ENCODE assay signal across 11 mouse cellular contexts in the genomic region with DNA sequence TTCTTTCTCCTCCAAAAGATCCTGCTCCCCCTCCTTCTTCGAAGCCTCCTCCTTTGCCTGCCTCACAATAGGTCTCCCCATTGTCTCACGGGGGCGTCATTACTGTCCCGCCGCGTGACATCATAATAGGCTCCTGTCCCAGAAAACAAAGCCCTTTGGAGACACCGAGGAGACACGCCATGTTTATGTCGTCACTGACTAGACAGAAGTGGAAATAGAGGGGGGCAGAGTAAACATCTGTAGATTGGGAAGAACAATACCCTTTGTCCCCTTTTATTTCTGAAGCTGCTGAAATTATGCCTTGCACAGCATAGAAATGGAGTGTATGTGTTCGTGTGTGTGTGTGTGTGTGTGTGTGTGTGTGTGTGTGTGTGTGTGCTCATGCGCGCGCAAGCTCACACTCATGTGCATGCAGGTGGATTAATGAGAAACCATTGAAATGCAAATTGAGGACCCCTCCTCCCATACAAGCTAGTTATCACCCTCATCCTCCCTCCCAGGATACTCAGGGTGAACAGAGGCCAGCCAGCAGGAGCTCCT.
A peak's percentile ranks its signal among the peaks of the same experiment; 100 is the strongest.
DNase-seq lines count a peak whose midpoint lies in the region; ATAC-seq lines count a peak whose summit lies in the region.
"Had no signal": no experiment of that assay in that cellular context is flagged by ENCODE, and none has a peak within 500 bp of the region (broad histone marks: within the 10 kb centered on the region; RNA-seq: fewer than 3 reads in every experiment).

No protein-coding gene starts in this region.

- peaks cover 9% of the 10 kb centered on the region for H3K4me1 ChIP-seq in embryonic facial prominence, embryonic 10.5 days
- H3K4me1 ChIP-seq in hindbrain, embryonic 14.5 days (replicated peaks; ENCODE audit: control insufficient read depth, insufficient read depth, low read length): peaks cover 27% of the 10 kb centered on the region
- peaks cover 26% of the 10 kb centered on the region for H3K4me1 ChIP-seq in neural tube, embryonic 13.5 days (replicated peaks)

- H3K4me3 ChIP-seq in embryonic facial prominence, embryonic 10.5 days: peak overlapping the region; percentile 35
- H3K4me3 ChIP-seq in hindbrain, embryonic 14.5 days (replicated peaks; ENCODE audit: low read length): peak overlapping the region; percentile 15
- no peak overlapping the region for H3K4me3 ChIP-seq in neural tube, embryonic 13.5 days

- peak; percentile 54 for ATAC-seq in hindbrain, embryonic 14.5 days (ENCODE audit: low FRiP score)
- peak; percentile 48 for ATAC-seq in neural tube, embryonic 13.5 days (ENCODE audit: low read depth)
- ATAC-seq: CD4-positive, CD25-positive, alpha-beta regulatory T cell, adult 4 months had no signal

- peak overlapping the region; percentile 50 for H3K4me2 ChIP-seq in hindbrain, embryonic 14.5 days (replicated peaks)
- H3K4me2 ChIP-seq in neural tube, embryonic 13.5 days: peak overlapping the region; percentile 50

- H3K27me3 ChIP-seq in embryonic facial prominence, embryonic 10.5 days (replicated peaks; ENCODE audit: low read depth, poor library complexity, severe bottlenecking): peaks cover 52% of the 10 kb centered on the region
- H3K27me3 ChIP-seq in hindbrain, embryonic 14.5 days (ENCODE audit: control insufficient read depth, insufficient read depth, low read length): peaks cover 18% of the 10 kb centered on the region
- peaks cover 57% of the 10 kb centered on the region for H3K27me3 ChIP-seq in neural tube, embryonic 13.5 days

- H3K27ac ChIP-seq in embryonic facial prominence, embryonic 10.5 days (replicated peaks): peak overlapping the region; percentile 40
- peak overlapping the region; percentile 91 for H3K27ac ChIP-seq in hindbrain, embryonic 14.5 days
- peak overlapping the region; percentile 88 for H3K27ac ChIP-seq in neural tube, embryonic 13.5 days (replicated peaks)

- peak overlapping the region; percentile 58 for H3K9ac ChIP-seq in hindbrain, embryonic 14.5 days
- peak overlapping the region; percentile 38; the same call in 1 of the 2 replicates for H3K9ac ChIP-seq in neural tube, embryonic 13.5 days

- WGBS in embryonic facial prominence, embryonic 10.5 days: 10% methylated on average over 13 of the region's 13 CpGs
- WGBS in hindbrain, embryonic 14.5 days: 4% methylated on average over 13 of the region's 13 CpGs
- WGBS in neural tube, embryonic 13.5 days: 3% methylated on average over 13 of the region's 13 CpGs

- no peaks in the 10 kb centered on the region for H3K9me3 ChIP-seq in embryonic facial prominence, embryonic 10.5 days
- H3K9me3 ChIP-seq in hindbrain, embryonic 14.5 days (ENCODE audit: control insufficient read depth, low read length): no peaks in the 10 kb centered on the region
- H3K9me3 ChIP-seq in neural tube, embryonic 13.5 days: no peaks in the 10 kb centered on the region

- no peaks in the 10 kb centered on the region for H3K36me3 ChIP-seq in embryonic facial prominence, embryonic 10.5 days (replicated peaks)
- H3K36me3 ChIP-seq in hindbrain, embryonic 14.5 days (replicated peaks; ENCODE audit: control insufficient read depth, insufficient read depth): no peaks in the 10 kb centered on the region
- no peaks in the 10 kb centered on the region for H3K36me3 ChIP-seq in neural tube, embryonic 13.5 days

- DNase-seq in layer of hippocampus, adult 8-10 months (ENCODE audit: low spot score in 2 of 2): peak; percentile 40 to 58
- no peak for DNase-seq in layer of hippocampus, postnatal 14 days (ENCODE audit: low spot score in 2 of 2)
- no peak for DNase-seq in embryonic facial prominence, embryonic 10.5 days (ENCODE audit: low spot score)
- DNase-seq in hindbrain, embryonic 14.5 days (ENCODE audit: low spot score): peak; percentile 67
- DNase-seq in spleen, postnatal 4 days (ENCODE audit: low spot score in 2 of 2): no peak
- DNase-seq in c-Kit-positive CD71-positive TER-119-positive erythroid progenitor cells, embryonic 14.5 days (ENCODE audit: low spot score): no peak
- no peak for DNase-seq in cerebellum, postnatal 36 days
- DNase-seq: kidney, postnatal 10 days; thymus, postnatal 14 days had no signal

Comparison
In these comparisons a context has a peak if more than half of its experiments do, and no peak if none do; other contexts are left out.
1. DNase-seq: peak in layer of hippocampus, adult 8-10 months (2 of 2) and hindbrain, embryonic 14.5 days (single experiment); none in layer of hippocampus, postnatal 14 days (0 of 2), embryonic facial prominence, embryonic 10.5 days (single experiment), spleen, postnatal 4 days (0 of 2), c-Kit-positive CD71-positive TER-119-positive erythroid progenitor cells, embryonic 14.5 days (single experiment) and cerebellum, postnatal 36 days (0 of 2).
2. H3K27ac ChIP-seq: peak in every context shown above with its lines; median percentile 91 in hindbrain, embryonic 14.5 days; 88 in neural tube, embryonic 13.5 days; 40 in embryonic facial prominence, embryonic 10.5 days.